Mouse (Mus musculus) naive thymus-derived CD4-positive, alpha-beta T cell, adult 2 months (primary cell): ENCODE measurements at regions not wholly inside any gene's neighbourhood (a gene's known extent, or its start where the extent isn't known, plus 50 kb on each side); places are given as distances from the start of the nearest gene placed in this dataset.
"Not testable (repeated sequence)": the region's sequence is repeated elsewhere in the genome, so short reads cannot be mapped to it uniquely, and the experiment has no call there.

Experiments
- DNase-seq: peaks from one replicate; pipeline ENCODE4 v3.0.0-alpha.2; 2011; ENCODE audit warnings: low read depth

- DNase-seq = peak; percentile 95
Measured at GRCm38 (mm10) chr8:20122067-20122925, 219.1 kb downstream of the Gm31371 start.

GRCm38 (mm10) chr8:20123545-20123944 lies 220.4 kb downstream of the Gm31371 start:
- not testable (repeated sequence) for DNase-seq

- DNase-seq = not testable (repeated sequence)
Measured at GRCm38 (mm10) chr8:20135626-20136025, 227.4 kb downstream of the Gm15319 start.

- DNase-seq = not testable (repeated sequence)
Measured at GRCm38 (mm10) chr8:20145436-20145835, 217.6 kb downstream of the Gm15319 start.

DNA sequence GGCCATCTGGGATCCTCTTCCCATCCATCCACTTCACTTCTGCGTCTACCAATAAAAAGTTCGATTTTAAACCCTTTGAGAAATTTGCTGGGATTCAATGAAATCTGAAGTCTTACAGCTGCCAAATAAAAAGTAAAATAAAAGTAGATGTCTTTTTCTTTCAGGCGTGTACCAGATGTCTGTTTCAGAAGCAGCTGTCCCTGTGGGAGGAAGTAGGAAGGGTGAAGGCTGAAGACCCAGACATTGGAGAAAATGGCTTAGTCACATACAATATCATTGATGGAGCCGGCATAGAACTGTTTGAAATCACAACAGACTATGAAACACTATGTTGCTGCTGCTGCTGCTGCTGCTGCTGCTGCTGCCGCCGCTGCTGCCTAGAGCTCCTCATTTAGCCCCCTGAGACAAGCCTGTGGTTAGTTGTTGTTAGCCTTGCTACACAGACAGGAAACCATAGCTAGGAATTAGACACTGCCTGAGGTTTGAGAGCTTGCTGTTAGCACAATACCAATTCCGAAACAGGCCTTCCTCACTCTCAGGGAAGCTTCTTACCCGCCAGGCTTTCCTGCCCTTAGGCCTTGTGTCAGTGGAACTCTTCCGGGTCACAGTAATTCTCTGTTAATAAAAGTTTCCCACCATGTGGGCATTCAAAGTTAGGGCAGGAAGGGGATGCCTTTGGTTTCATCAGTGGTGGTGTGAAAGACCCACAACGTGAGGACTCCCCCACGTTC lies 211.5 kb downstream of the Gm15319 start:
- not testable (repeated sequence) for DNase-seq

DNA sequence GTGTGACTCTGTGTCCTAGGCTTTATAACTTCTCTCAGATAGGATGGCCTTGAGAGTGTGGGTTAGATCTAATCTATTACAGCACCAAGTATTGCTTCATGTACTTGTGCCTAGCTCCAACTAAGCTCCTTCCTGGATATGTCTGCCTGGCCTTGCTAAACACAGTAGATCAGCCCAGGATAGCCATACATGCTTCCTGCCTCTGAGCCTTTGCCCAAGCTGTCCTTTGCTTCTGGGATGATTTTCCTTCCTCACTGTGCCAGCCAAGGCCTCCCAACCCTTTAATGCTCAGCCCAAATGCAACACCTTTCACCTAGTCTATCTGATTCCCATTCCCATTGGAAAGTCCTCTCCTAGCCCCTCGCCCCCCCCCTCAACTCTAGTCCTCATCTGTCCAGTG lies 208.9 kb downstream of the Gm15319 start:
- DNase-seq = not testable (repeated sequence)
